Mouse (Mus musculus): ENCODE measurements around the gene Elf5.

Elf5 gene

DNA sequence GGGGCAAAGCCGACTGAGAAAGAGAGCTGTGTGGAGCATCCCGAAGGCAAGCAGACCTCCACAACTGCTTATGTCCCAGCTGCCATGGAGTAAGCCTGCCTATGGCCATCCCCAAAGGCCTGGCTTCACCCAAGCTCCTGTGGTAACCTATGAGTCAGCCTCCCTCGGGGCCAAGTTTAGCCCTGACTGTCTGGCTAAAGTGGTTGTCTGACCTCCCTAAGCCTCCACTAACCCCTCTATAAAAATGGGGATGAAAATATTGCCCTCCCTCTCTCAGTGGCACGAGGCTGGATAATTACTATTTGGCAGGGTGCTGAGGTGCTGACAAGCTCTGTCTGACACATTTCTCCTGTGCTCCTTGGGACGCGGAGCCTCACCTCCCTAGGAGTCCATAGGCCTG lies at the start of gene Elf5:
TSS of gene Elf5 (plus strand) at position 341 of the 400 bp plus-strand sequence.
- no peak for DNase-seq (ENCODE audit: low read depth)

DNA sequence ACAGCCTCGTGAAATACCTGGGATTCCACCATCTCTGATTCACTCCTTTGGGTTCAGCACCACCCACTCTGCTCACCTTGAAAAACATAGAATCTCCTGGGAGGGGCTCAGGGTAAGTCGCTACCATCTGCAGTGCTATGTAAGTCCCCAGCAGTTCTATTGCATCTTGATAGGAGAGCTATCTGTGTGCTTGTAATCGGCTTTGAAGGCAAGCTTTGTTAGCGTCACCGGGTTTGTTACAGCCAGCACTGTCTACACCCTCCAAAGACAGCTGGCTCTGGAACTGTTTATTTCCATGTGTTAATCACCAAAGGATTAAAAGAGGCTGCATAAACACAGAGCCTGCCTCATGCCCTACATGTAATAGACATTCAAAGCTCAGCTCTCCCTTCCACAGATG lies 38.9 kb upstream of the Elf5 start:
- no peak for DNase-seq (ENCODE audit: low read depth)

- no peak for DNase-seq (ENCODE audit: low read depth)
Observed at GRCm38 (mm10) chr2:103379502-103380160, 31.9 kb upstream of the Elf5 start.

DNA sequence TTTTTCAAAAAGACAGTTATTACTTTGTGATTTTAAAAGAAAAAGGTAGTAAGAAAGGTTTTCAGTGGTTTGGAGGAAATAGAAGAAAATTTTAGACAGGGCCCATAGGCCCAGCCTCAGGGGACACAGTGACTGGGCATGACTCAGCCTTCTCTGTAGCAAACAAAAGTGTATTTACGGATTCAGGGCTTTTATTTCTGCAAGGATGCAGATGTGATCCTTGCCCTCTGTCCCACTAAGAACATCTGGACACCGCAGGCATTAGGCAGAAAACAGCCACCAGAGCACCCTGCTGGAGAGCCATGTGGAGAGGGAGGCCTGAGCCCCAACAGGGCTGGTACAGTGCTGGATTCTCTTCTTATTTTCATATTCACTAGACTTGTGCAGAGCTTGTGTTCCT lies 29.3 kb upstream of the Elf5 start:
- DNase-seq (ENCODE audit: low read depth), result no peak

- DNase-seq (ENCODE audit: low read depth), result no peak
Observed at GRCm38 (mm10) chr2:103387881-103388280, 23.6 kb upstream of the Elf5 start.

DNA sequence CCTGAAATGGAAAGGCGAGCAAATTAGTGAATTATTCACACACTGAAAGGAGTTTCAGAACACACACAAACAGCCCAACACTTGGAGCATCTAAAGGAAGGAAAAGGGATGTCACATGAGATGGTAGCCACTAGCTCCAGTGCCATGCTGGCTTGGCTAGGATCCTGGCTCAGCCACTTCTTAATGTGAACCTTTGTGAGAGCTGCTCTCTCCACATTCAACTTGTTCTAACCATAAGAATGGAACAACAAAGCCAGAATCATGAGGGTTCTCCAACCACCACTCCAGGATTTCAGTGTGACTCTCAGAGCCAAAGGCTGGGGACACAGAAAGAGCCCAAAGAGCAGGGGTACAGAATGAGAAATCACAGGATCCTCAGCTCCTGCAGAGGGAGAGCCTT lies 23.2 kb upstream of the Elf5 start:
- DNase-seq (ENCODE audit: low read depth), result no peak

DNA sequence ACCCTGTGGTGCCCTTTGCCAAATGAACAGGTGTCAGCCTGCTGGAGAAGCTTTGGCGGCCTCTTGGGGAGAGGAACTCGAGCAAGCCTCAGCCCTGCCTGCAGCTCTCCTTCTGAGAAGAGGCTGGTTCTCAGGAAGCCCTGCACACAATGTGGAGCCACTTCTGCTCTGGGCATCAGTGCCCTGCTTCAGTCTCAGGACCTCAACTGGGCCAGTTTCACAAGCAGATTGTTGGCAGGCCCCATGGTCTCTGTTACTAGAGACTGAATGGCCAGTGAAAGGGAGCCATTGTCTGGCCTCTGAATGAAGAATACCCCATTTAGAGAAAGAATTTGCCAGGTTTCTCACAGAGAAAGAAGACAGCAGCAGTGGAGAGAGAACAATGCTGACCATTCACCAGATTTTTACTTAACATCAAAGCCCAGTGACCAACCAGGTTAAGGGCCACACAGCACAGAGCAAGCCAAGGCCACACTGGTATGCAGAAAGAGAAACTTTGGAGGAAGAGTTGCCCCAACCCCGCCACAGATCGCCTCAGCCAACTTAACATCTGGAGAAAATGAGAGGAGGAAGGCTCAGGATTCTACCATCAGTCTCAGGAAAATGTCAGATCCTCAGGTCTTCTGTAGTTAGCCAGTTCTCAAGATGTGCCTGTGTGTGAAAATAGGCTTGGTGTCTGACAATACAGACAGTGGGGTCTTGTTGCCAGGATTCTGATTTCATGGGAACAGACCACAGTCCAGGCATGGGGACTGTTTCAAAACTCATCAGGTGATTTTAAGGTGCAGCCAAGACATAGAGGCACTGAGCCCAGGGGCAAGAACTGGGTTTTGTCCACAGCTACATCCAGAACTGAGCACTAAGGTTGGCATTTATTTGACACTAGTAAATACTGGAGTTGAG lies 21.2 kb upstream of the Elf5 start:
- DNase-seq (ENCODE audit: low read depth), result no peak

DNA sequence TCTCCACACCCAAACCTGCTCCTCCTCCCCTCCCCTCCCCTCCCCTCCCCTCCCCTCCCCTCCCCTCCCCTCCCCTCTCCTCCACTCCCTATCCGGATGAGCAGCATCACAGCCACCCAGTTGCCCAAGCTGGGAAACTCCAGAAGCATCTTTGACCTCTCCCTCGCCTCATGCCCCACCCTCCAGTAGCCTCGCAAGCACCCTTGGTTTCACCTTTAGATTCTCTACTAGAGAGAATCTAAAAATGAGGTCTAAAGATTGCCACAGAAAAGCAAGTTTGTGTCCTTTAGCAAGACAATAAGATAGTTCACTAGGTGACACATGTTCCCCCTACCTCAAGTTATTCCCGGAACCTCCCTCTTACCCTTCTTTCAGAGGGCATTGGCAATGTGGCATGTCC lies 19.9 kb upstream of the Elf5 start:
- no peak for DNase-seq (ENCODE audit: low read depth)

- DNase-seq (ENCODE audit: low read depth), result no peak
Observed at GRCm38 (mm10) chr2:103398110-103398509, 13.4 kb upstream of the Elf5 start.

- DNase-seq (ENCODE audit: low read depth), result no peak
Observed at GRCm38 (mm10) chr2:103400691-103401090, 10.8 kb upstream of the Elf5 start.

DNA sequence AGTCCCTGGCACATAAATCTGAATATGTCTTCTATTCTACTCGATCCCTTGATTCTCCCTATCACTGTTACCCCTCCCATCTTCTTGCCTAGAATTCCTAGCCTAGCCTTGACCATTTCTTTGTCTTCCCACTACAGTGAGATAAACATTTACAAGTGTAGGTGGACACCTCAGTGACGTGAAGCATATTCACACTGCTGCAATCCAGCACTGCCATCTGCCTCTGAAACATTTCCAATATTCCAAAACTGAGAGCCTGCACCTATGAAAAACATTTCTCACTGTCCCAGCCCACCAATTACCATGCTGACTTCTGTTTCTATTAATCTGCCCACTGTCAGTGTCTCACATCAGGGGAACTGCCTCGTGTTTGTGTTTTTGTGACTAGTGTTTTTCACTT lies 5.2 kb upstream of the Elf5 start:
- no peak for DNase-seq (ENCODE audit: low read depth)

DNA sequence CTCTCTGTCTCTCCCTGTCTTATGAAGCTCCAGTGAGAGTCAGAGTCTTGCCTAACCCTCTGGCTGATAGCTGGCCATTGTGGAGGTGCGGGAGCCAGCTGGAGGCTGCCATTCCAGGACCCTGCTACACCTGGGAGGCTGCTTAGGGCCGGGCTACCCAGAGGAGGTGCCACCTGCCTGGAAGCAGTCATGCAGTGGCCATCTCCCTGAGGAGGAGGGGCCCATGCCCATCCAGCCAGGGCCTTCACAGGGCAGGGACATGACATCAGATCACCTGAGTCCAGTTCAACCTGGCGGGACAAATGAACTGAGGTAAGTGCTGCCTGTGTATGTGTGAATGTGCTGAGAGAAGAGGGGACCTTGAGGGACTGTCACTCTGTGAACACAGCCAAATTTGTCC lies 328 bp downstream of the Elf5 start:
- no peak for DNase-seq (ENCODE audit: low read depth)

GRCm38 (mm10) chr2:103413381-103413780 lies 1.9 kb downstream of the Elf5 start:
- DNase-seq (ENCODE audit: low read depth), result no peak

GRCm38 (mm10) chr2:103415774-103416173 lies 4.3 kb downstream of the Elf5 start:
- DNase-seq (ENCODE audit: low read depth), result no peak

GRCm38 (mm10) chr2:103420650-103421507 lies 9.4 kb downstream of the Elf5 start:
- no peak for DNase-seq (ENCODE audit: low read depth)

- no peak for DNase-seq (ENCODE audit: low read depth)
Observed at GRCm38 (mm10) chr2:103423884-103424283, 12.4 kb downstream of the Elf5 start.

- DNase-seq (ENCODE audit: low read depth), result peak; percentile 42
Observed at GRCm38 (mm10) chr2:103424349-103425026, 13.0 kb downstream of the Elf5 start.

- no peak for DNase-seq (ENCODE audit: low read depth)
Observed at GRCm38 (mm10) chr2:103425456-103426063, 14.1 kb downstream of the Elf5 start.

GRCm38 (mm10) chr2:103428356-103428755 lies 16.9 kb downstream of the Elf5 start:
- DNase-seq (ENCODE audit: low read depth), result no peak

DNA sequence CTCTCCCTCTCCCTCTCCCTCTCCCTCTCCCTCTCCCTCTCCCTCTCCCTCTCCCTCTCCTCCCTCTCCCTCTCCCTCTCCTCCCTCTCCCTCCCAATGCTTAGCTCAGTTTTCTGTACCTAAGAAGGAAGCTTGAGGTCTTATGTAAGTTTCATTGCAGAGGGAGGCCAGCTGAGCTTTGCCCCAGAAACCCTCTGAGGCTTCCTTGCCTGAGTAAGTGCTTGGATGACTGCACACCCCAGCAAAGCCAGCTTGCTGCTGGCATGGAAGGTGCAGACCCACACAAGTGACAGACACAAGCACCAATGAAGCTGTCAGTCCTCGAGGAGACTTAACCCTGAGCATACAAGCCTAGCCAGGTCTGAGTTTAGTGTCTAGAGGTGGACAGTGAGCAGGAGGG lies 19.2 kb downstream of the Elf5 start:
- DNase-seq (ENCODE audit: low read depth), result no peak

DNA sequence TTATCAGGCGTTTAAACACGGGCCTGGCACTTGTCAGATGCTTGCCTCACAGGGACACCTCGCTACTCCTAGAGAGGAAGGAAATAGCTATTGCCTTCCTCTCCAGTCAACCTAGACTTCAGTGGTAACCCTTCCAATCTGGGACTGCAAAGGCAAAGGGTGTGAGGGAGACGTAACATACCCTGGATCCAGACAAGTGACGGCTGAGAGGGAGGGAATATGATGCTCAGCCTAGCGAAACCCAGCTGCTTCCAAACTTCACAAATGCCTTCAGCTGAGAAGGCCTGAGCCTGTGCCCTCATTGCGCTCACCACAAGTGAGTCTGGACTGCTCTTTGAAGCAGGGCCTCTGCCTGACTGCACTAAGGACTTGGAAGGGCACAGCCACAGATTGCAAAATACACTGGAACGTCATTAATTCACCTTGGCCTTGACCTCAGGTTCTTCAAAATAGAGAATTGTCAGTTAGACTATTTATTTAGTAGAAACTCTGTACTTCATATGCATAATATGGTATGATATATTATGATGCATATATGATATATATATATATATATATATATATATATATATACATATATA lies 21.3 kb downstream of the Elf5 start:
- no peak for DNase-seq (ENCODE audit: low read depth)
